Mouse (Mus musculus) forebrain, embryonic 16.5 days (tissue): ENCODE data around the gene Letm1. TPM values are rescaled to one million over a fixed set of nuclear protein-coding genes. Genes with fewer than 3 reads are reported as not detected.

ENCODE experiments used
- ATAC-seq: fragments of 200-750 bp; cut with Nextera tagmentation; 2 replicates; pipeline ENCODE4 v1.8.0; 2017; ENCODE audit warnings: mild to moderate bottlenecking, moderate library complexity
- H3K27ac ChIP-seq: fragments of 300-500 bp; sonication (generic); 2 replicates; pipeline ENCODE4 v1.5.1; 2014; ENCODE audit warnings: low read length, control low read depth
- H3K27me3 ChIP-seq: fragments of 300-500 bp; sonication (generic); replicated peaks from 2 replicates; pipeline ENCODE4 v1.6.1; 2014; ENCODE audit warnings: low read length; ENCODE audit not compliant: control insufficient read depth, insufficient read depth
- H3K36me3 ChIP-seq: fragments of 300-500 bp; sonication (generic); 2 replicates; pipeline ENCODE4 v1.6.1; 2014; ENCODE audit not compliant: control insufficient read depth, insufficient read depth
- H3K4me1 ChIP-seq: fragments of 300-500 bp; sonication (generic); replicated peaks from 2 replicates; pipeline ENCODE4 v1.6.1; 2014; ENCODE audit warnings: low read length; ENCODE audit not compliant: control insufficient read depth, insufficient read depth
- H3K4me2 ChIP-seq: fragments of 300-500 bp; sonication (generic); 2 replicates; pipeline ENCODE4 v1.6.1; 2014; ENCODE audit warnings: mild to moderate bottlenecking, low read length, control low read depth
- H3K4me3 ChIP-seq: fragments of 300-500 bp; sonication (generic); replicated peaks from 2 replicates; pipeline ENCODE4 v1.5.1; 2014; ENCODE audit warnings: mild to moderate bottlenecking, low read length, control low read depth
- H3K9ac ChIP-seq: fragments of 300-500 bp; sonication (generic); replicated peaks from 2 replicates; pipeline ENCODE4 v1.6.1; 2014; ENCODE audit warnings: low read depth, low read length, control low read depth
- H3K9me3 ChIP-seq: fragments of 300-500 bp; sonication (generic); 2 replicates; pipeline ENCODE4 v1.6.1; 2016; ENCODE audit warnings: low read length; ENCODE audit not compliant: control insufficient read depth
- WGBS: fragments of 180-500 bp; shearing (Covaris S2); extraction: QIAGEN DNeasy Blood & Tissue Kit; methylation state at CpG from one replicate; pipeline ENCODE4 v1.1.7; 2014; 5-methylcytosine and 5-hydroxymethylcytosine counted together
- polyA plus RNA-seq: library from polyadenylated mRNA; unstranded; fragments of >200 nt; fragmentation: Nextera tagmentation; extraction: Ambion mirVana; gene quantifications from 2 replicates; pipeline ENCODE4 v1.2.1, GENCODE M21; 2015

Gene Letm1
- polyA plus RNA-seq: 66.9 and 68.1 TPM in 2 replicates

DNA sequence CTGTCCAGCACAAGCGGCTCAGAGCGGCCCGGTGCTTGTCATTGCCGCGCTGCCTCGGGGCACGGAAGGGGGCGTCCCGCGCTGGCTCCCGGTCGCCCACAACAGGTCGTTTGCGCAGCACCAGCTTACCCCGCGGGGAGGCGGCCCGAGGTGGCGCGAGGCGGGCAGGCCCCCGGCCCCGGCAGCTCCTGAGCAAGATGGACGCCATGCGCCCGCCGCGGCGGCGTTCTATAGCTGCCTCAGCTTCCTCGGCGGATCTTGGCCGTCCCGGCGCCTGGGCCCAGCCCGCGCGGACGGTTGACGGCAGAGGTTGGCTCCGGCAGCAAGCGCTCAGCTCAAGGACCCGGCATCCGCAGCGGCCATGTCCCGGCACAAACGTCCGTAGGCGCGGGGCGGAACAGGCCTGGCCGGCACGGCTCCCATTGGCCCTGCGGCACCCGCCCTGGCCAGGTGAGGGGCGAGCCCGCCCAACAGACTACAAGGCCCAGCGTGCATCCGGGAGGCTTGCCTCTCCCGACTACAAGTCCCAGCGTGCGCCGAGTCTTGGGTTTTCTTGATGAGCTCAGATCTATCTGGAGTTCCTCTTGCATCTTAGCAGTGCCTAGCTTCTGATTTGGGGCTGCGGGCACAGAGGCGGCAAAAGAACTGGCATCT lies at the start of gene Letm1:
Gene Letm1, minus strand, starts transcription at position 473 of the 654 bp plus-strand sequence.
- Histone ChIP-seq H3K27me3 (no peaks in the 10 kb centered on the region), H3K4me2 (peak within 1 kb of the TSS; percentile 77), H3K4me3 (peak within 1 kb of the TSS; percentile 80), H3K9ac (peak within 1 kb of the TSS; percentile 90), H3K27ac (peak within 1 kb of the TSS; percentile 85), H3K9me3 (no peaks in the 10 kb centered on the region), H3K4me1 (peaks cover 16% of the 10 kb centered on the region), H3K36me3 (peaks cover 4% of the 10 kb centered on the region; the same call in 1 of the 2 replicates)
- WGBS: under 1% methylated on average over 64 of the region's 65 CpGs
- peak; percentile 100 for ATAC-seq

DNA sequence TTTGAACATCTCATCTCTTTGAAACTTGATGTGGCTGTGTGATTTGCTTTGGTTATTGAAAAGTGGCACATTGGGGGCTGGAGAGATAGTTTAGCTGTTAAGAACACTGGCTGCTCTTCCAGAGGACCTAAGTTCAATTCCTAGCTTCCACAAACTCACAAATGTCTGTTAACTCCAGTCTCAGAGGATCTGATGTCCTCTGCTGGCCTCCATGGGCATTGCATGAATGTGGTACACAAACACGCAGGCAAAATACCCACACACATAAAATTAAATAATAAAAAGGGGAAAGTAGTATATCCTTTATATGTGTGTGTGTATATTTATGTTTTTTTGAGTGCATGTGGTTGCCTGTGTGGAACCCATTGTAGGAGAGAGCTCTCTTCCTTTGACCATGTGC lies 48.2 kb upstream of the Letm1 start:
- no peak for ATAC-seq
- no peaks in the 10 kb centered on the region for H3K27me3 ChIP-seq
- H3K27ac ChIP-seq: no peak overlapping the region
- H3K4me3 ChIP-seq: no peak overlapping the region
- H3K4me2 ChIP-seq: no peak overlapping the region
- H3K9me3 ChIP-seq: no peaks in the 10 kb centered on the region
- WGBS: 70% methylated on average over 1 of the region's 1 CpGs
- no peak overlapping the region for H3K9ac ChIP-seq
- no peaks in the 10 kb centered on the region for H3K36me3 ChIP-seq
- peaks cover 8% of the 10 kb centered on the region; the same call in 1 of the 2 replicates for H3K4me1 ChIP-seq

DNA sequence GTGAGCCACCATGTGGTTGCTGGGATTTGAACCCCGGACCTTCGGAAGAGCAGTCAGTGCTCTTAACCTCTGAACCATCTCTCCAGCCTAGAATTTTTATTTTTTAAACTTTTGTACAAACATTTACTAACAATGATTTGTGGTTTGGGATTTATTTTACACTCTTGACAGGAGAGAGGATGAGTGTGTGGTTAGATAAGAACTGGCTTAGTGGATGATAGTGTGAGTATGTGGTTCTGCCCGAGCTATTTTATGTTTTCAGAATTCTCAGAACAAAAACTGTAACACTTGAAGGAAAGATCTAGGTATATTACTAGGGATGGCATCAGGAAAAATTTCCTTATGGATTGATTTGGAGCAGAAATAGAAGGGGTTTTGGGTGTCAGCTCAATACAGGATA lies 47.3 kb upstream of the Letm1 start:
- Histone ChIP-seq H3K4me2 (no peak overlapping the region), H3K9ac (no peak overlapping the region), H3K27ac (no peak overlapping the region), H3K9me3 (no peaks in the 10 kb centered on the region), H3K27me3 (no peaks in the 10 kb centered on the region), H3K4me3 (no peak overlapping the region), H3K4me1 (peaks cover 12% of the 10 kb centered on the region; the same call in 1 of the 2 replicates), H3K36me3 (no peaks in the 10 kb centered on the region)
- WGBS: 94% methylated on average over 3 of the region's 3 CpGs
- no peak for ATAC-seq

DNA sequence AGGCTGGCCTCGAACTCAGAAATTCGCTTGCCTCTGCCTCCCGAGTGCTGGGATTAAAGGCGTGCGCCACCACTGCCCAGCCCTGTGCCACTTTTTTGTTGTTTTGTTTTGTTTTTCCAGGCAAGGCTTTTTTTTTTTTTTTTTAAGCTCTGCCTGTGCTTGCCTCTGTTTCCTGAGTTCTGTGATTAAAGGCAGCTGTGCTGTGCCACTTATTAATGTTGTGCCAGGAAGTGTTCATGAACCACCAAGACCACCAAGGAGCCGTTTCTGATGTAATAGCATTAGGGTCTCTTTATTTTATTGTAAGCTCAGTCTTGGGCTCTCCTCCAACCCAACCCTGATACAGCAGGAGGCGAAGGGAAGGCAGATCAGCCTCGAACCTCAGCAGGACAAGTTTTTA lies 45.5 kb upstream of the Letm1 start:
- 57% methylated on average over 8 of the region's 8 CpGs for WGBS
- Histone ChIP-seq H3K4me1 (peaks cover 24% of the 10 kb centered on the region), H3K27me3 (no peaks in the 10 kb centered on the region), H3K4me2 (no peak overlapping the region), H3K9me3 (no peaks in the 10 kb centered on the region), H3K4me3 (no peak overlapping the region), H3K9ac (no peak overlapping the region), H3K36me3 (no peaks in the 10 kb centered on the region), H3K27ac (no peak overlapping the region)
- no peak for ATAC-seq

DNA sequence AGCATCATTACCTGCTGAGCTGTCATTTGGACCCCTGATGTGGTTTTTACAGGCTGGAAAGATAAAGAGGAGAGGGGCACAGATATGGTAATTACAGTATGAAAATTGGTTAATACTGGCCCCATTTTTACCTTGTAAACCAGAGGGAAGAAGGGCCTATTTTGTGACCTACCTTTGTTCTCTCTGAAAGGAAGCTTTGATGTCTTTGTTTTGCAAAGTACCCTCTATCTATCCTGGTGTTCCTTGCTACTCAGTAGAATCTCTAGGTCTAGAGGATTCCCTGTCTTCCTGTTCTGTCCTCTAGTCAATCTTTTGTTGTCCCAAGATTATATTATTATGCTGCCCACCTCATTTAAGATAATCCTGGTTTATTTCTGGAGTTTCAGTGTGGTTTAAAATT lies 43.4 kb upstream of the Letm1 start:
- no peak for ATAC-seq
- H3K27me3 ChIP-seq: no peaks in the 10 kb centered on the region
- H3K9ac ChIP-seq: no peak overlapping the region
- no peak overlapping the region for H3K4me2 ChIP-seq
- no peak overlapping the region for H3K27ac ChIP-seq
- H3K4me3 ChIP-seq: no peak overlapping the region
- H3K4me1 ChIP-seq: peaks cover 35% of the 10 kb centered on the region
- H3K9me3 ChIP-seq: no peaks in the 10 kb centered on the region
- H3K36me3 ChIP-seq: no peaks in the 10 kb centered on the region

DNA sequence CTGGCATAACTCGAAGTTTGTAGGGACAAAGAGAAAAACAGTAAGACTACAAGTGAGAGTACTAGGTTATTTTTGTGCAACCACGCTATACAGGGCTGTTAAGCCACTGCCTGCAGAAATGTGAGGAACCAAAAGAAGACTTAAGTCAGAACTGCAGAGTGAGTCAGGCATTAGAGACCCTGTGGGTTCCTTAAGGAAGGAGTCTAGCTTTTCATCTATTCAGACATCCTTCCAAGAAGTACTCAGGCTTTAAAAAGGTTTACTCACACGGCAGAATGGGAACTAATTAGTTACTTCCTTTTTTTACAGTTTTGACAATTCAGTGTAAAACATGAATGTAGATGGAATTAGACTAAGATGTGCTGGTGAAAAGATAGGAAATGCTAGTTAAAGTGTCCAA lies 39.8 kb upstream of the Letm1 start:
- H3K27me3 ChIP-seq: no peaks in the 10 kb centered on the region
- H3K36me3 ChIP-seq: no peaks in the 10 kb centered on the region
- peak overlapping the region; percentile 45 for H3K9ac ChIP-seq
- peak overlapping the region; percentile 77 for H3K4me2 ChIP-seq
- H3K4me1 ChIP-seq: peaks cover 47% of the 10 kb centered on the region
- no peaks in the 10 kb centered on the region for H3K9me3 ChIP-seq
- WGBS: 6% methylated on average over 3 of the region's 3 CpGs
- no peak for ATAC-seq
- H3K27ac ChIP-seq: no peak overlapping the region
- H3K4me3 ChIP-seq: peak overlapping the region; percentile 93

DNA sequence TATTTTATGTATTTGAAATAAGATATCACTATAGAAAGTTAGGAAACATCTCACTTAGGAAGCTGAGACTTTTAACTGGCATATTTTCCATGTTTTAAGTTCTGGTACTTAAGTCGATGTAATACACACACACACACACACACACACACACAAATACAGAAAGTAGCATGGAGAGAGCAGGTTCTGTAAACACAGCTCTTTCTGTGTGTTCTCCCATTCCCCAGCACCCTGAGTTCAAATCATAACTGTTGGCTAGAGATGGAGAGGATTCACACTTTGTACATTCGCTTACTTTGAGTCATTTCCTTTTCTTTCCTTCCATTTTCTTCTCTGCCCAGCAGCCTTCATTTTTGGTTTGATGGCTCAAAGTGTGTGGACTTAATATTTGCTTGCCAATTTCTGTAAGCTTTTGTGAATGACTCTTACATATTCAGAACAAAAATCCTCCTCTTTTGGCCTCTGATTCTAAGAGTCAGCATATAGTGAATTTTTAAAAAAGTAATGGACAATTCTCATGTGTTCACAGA lies 39.3 kb upstream of the Letm1 start:
- no peaks in the 10 kb centered on the region for H3K36me3 ChIP-seq
- WGBS: 25% methylated on average over 2 of the region's 2 CpGs
- peak overlapping the region; percentile 77 for H3K4me2 ChIP-seq
- peak overlapping the region; percentile 93 for H3K4me3 ChIP-seq
- H3K9me3 ChIP-seq: no peaks in the 10 kb centered on the region
- H3K9ac ChIP-seq: peak overlapping the region; percentile 41
- peaks cover 47% of the 10 kb centered on the region for H3K4me1 ChIP-seq
- no peaks in the 10 kb centered on the region for H3K27me3 ChIP-seq
- no peak for ATAC-seq
- no peak overlapping the region for H3K27ac ChIP-seq

DNA sequence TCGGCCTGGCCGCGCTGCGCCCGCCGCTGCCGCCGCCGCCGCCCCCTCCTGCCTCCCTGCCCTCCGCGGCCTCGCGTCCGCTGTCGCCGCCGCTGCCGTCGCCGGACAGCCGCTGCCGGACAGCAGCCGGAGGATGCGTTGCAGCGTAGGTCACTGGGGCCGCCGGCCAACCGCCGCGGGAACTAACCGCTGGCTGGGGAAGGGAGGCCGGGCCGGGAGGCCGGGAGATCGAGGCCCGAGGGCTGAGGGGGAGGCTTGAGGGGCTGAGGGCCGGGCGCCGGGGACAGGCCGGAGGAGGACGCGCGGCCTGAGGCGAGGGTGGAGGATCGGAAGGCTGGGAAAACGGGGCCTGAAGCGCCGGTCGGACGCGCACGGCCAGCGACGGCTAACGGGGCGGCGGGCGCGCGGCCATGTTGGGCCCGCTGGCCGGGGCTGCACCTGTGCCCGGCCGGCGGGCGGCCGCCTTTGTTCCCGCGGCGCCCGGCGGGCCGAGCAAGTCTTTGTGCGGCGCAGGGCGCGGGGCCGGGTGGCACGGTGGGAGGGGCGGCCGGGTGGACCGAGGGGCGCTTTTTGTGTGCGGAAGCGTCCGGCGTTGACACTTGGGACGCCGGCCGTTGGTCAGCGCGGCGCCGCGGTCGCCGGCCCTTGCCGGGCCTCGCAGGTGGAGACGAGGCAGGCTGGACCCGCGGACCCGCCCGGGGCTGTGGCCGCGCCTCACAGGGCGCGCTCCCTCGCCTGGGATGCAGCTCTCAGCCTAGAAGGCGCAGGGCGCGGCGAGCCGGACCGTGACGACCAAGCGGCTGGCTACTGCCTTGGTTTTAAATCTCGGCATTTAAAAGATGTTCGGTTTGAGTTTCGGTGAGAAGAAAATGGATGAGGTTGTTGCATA lies 38.4 kb upstream of the Letm1 start:
- H3K9ac ChIP-seq: peak overlapping the region; percentile 99
- WGBS: under 1% methylated on average over 121 of the region's 121 CpGs
- H3K27ac ChIP-seq: peak overlapping the region; percentile 99
- no peaks in the 10 kb centered on the region for H3K9me3 ChIP-seq
- no peaks in the 10 kb centered on the region for H3K27me3 ChIP-seq
- H3K4me1 ChIP-seq: peaks cover 43% of the 10 kb centered on the region
- ATAC-seq: no peak
- H3K4me2 ChIP-seq: peak overlapping the region; percentile 77
- H3K4me3 ChIP-seq: peak overlapping the region; percentile 93
- H3K36me3 ChIP-seq: no peaks in the 10 kb centered on the region
